Mouse (Mus musculus) heart, adult 11 months (tissue): ENCODE measurements around the gene Plppr4.

Experiments used
- DNase-seq: peaks from one replicate; pipeline ENCODE4 v3.0.0; 2022

Plppr4 gene

GRCm38 (mm10) chr3:117360528-117360927, at the start of gene Plppr4:
Plppr4 (minus strand) TSS chr3:117360876.
- no peak for DNase-seq

DNA sequence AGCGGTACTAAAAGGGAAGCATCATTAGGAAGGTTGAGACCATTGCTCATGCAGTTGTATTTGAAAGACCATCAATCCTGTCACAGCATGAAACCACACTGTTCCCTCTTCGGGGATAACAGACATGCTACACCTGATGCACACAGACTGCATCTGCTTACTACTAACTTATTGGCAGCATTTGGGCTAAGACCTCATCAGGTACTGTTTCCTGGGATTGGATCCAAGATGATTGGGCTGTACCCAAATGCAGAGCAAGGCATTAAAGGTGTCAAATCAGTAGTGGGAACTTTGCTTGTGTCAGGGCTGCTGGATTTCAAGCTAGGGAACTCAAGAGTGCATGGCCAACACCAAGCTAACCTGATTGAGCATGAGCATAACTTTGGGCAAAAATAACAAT, 45.1 kb upstream of the Plppr4 start:
- DNase-seq, result no peak

GRCm38 (mm10) chr3:117403740-117404139, 43.1 kb upstream of the Plppr4 start:
- no peak for DNase-seq

DNA sequence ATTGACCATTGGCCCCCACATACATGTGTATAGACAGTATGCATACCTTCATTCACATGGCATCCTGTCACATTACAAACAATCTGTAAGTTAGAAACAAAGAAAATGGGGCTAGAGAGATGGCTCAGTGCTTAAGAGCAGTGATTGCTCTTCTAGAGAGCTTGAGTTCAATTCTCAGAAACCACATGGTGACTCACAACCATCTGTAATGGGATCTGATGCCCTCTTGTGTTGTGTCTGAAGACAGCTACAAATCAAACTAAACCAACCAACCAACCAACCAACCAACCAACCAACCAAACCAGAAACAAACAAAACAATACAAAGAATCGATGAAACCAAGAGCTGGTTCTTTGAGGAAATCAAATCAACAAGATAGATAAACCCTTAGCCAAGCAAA, 5.4 kb upstream of the Plppr4 start:
- no peak for DNase-seq

GRCm38 (mm10) chr3:117359686-117360521, 772 bp downstream of the Plppr4 start:
- DNase-seq, result peak; percentile 87

DNA sequence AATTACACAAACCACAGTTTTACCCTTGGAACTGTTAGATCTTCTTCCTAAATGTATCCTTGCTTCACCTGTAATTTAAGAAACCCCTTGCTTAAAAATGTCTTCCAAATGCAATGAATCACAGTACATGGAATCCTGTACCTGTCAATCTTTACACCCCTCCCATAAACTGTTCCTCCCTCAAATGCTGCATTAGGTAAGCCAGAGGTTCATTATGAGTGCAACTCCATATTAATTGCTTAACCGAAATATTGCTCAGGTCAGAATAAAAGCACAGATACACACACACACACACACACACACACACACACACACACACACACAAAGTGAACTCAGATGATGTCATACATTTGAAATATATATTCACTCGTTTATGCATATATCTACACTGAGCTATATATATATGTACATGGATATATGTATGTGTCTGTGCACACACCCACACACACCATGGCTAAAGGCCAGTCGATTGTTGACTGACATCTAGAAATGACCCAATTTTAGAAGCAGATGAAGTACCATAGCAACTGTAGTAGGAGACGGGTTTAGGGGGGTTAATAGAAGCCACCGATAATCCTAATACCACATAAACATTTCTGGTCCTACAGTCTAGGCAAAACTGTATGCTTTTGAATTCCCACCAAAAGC, 1.6 kb downstream of the Plppr4 start:
- DNase-seq, result no peak

DNA sequence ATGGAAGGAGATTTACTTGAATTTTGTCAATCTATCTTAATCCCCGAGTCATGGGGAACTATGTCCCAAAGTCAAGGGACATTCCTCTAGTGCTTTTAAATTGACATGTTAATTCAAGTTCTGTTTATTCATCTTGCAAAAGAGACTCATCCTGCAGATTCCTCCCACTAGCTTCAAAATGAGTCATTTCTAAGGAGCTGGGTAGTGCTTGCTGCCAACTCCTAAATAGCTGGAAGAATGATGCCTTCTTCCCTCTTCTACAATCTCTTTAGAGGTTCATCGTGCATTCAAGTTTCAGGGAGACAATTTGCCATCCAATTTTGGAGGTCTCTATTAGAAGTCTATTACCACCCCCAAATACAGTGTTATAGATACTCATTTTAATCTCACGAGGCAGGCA, 3.3 kb downstream of the Plppr4 start:
- DNase-seq, result no peak

DNA sequence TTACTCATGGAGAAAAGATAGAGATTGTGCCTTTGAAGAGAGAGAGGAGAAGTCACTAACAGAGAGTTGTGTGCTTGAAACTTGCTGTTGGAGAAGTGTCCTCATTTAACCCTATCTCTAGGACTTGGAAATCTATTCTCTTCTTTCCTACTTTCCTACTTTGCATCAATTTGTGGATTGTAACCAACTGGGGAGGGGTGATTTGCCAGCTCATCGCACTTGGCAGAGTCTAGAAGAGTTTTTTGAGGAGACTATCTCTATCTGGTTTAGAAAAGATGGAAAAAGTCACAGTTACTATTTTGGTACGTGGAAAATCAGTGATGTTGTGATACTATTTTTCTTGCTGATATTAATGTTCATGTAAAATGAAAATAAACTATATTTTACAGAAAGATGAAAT, 6.7 kb downstream of the Plppr4 start:
- no peak for DNase-seq

- DNase-seq, result no peak
Measured at GRCm38 (mm10) chr3:117346351-117346750, 14.3 kb downstream of the Plppr4 start.

DNA sequence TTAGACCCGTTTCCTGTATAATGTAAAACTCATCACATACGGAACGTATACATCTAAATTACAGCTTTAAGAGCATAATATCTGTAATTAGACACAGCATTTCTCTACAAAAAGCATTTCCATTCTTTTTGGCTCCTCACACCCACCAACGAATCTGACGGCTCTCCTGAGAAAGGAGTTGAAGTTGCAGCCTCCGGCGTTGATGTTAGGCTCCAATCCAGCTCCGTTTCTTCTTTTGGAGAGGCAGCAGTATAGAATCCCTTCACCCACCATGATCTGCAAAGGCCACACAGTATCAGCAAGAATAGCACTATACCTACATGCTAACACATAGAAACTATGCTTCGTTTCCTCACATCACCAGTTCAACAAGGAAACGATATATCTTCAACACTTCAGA, 29.2 kb downstream of the Plppr4 start:
- DNase-seq, result no peak

- no peak for DNase-seq
Measured at GRCm38 (mm10) chr3:117329485-117329884, 31.2 kb downstream of the Plppr4 start.

GRCm38 (mm10) chr3:117326551-117326950, 34.1 kb downstream of the Plppr4 start:
- DNase-seq, result no peak

DNA sequence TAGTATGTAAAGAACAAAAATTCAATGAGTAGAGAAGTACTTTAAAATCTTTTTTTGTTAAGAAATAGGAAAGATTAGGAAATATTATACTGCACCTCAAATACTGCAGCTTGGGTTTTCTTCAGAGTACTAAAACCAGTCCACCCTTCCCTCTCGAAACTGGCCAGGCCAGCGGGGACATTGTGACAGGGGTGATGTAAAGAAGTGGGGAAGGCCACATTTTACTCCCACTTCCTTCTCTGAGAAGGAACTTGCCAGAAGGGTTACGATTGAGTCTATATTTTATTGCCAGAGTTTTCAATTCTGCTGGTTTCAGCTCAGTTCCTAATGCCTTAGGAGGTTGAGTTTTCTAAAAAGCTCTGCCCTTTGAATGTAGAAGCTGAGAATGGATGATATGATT, 41.0 kb downstream of the Plppr4 start:
- DNase-seq, result peak; percentile 94

DNA sequence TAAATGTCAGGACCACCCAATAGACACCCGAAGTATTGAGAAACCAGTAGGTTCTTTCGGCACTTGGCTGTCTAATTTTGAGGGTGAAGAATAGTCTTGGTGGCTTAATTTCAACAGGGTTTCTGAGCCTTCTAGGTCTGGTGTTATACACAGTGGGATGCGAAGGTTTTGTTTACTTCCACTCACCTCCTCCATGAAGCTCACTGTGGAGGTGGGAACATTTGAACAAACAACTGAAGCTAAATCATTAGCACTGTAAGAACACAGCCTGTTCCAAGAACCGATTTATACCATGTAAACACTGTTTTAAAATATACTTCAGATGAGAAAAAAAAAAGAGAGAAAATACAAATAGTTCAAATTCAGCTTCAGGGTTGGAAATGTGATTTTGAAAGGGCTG, 47.3 kb downstream of the Plppr4 start:
- DNase-seq, result no peak

DNA sequence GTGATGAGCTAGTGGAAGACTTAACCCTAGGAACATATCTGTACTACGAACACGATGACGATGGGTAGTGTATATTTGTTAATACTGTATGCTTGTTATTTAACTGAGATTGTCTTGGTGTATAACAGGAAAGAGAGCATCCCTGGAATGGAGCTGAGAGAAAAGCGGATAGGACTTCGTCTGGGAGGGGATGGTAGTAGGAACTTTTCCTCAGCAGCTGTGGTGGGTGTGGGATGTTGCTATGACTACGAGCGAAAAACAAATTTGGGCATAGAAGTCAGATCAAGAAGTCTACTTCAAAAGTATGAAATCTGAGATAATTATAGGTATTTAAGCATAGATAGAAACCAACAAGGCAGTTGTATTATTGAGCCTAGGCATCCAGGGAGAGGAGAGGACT, 48.6 kb downstream of the Plppr4 start:
- no peak for DNase-seq

DNA sequence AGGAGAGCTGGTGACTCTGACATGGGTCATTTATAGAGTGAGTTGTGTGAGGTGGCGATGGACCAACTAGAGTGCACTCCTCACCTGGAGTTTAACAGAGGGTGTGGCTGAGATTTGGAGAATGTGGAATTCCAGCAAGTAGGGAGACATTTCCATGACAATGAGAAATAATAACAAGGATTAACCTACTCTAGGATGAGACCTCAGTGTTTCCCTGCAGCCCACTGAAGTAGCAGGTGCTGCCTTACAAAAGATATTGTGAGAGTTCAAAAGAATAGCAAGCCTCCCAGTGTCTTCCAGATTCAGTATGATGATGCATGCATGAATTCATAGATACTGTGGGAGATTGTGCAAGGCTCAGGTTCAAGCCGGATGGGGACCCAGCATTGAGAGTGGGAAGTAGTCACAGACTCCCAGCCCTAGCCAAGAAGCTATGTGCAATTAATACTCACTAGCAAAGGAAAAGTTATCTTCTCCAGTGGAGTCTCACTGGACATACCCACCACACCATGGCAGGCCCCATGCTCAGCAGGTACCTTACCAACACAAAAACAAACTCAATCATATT, 49.8 kb downstream of the Plppr4 start:
- no peak for DNase-seq

DNA sequence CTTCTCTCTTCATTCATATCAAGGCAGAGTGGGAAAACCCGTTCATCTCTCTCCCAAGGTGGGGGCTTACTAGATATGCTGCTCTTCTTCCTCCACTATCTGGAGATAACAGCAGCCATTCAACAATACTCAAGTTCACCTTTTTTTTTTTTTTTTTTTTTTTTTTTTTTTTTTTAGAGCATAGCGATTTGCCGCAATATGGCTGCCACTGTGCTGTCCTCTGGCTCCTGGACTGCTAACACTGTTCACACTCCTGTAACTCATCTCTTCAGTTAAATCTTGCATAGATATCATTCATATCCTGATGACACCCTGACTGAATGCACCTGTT, 51.1 kb downstream of the Plppr4 start:
- DNase-seq, result no peak

DNA sequence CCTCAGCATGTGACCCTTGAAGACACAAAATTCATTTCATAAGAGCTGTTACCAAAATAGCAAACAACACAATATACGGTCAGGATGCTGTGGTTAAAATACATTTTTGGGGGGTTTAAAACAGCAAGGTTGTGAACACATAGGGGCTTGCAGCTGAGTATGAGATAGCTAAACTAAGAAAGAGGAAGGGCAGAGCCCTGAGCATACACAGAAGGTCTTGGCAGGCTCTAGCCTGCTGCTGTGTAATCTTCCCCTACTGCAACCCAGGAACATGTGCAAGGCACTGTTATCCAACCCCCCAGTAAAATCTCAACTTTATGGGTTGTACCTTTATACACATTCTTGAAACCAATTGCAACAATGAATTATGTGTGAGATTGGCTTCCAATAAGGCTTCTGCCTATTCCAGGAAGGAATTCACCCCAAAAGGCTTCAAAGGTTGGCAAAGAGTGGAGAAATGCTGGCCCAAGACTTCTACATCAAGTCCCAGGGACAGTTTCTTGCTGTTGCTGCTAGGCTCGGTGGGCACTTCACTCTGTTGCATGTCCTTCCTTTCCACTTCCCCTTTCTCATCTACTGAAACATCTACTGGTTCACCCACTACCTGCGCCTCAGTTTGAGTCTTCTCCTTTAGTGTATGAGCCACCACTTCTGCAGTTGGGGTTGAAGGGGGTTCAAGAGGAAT, 51.6 kb downstream of the Plppr4 start:
- DNase-seq, result no peak

- no peak for DNase-seq
Measured at GRCm38 (mm10) chr3:117307555-117307954, 53.1 kb downstream of the Plppr4 start.

- no peak for DNase-seq
Measured at GRCm38 (mm10) chr3:117304037-117304436, 56.6 kb downstream of the Plppr4 start.

DNA sequence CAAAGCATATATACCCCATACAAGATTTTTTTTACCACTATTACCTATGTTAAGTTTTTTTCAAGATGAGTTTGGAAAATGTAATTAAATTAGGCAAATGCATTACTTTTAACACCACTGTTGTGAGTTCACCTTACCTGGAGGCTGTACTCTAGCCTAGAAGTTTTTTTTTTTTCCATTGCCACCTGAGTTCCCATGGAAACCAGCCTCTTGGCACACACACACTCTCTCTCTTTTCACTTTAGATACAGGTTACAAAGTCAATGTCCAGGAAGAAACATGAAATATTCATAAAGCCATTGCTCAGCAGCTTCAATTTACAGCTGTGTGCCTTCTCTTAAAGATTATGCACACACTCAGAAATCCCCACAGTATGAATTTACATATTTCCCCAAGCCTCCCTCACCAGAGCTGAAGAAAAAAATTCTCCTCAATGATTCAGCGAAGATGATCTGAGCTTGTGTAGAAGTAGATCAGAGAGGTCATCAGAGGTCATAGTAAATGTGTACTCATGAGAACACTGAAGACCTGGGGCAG, 59.9 kb downstream of the Plppr4 start:
- no peak for DNase-seq

GRCm38 (mm10) chr3:117297735-117298134, 62.9 kb downstream of the Plppr4 start:
- DNase-seq, result no peak

- no peak for DNase-seq
Measured at GRCm38 (mm10) chr3:117294308-117294925, 66.3 kb downstream of the Plppr4 start.
